Mouse (Mus musculus): ENCODE data around the gene Pnma3. TPM values are rescaled to one million over a fixed set of nuclear protein-coding genes. Genes with fewer than 3 reads are reported as not detected.
"Not testable (repeated sequence)": the region's sequence is repeated elsewhere in the genome, so short reads cannot be mapped to it uniquely, and the experiment has no call there.

Pnma3 gene
- polyA plus RNA-seq, 1 experiment from 2014 or later: 0.15 TPM

GRCm38 (mm10) chrX:73066765-73067312, 2.3 kb downstream of the Pnma3 start:
- H3K27ac ChIP-seq (replicated peaks; ENCODE audit: low read depth, low read length); ATAC-seq (ENCODE audit: insufficient number of reproducible peaks, low FRiP score, low TSS enrichment, low read depth); H3K4me1 ChIP-seq (ENCODE audit: control insufficient read depth, insufficient read depth, low read length); H3K36me3 ChIP-seq (ENCODE audit: control insufficient read depth, insufficient read depth, low read length); DNase-seq (ENCODE audit: low spot score); H3K9me3 ChIP-seq (ENCODE audit: control insufficient read depth, low read length); H3K9ac ChIP-seq (ENCODE audit: low read length); H3K4me3 ChIP-seq (ENCODE audit: low read depth, low read length); H3K4me2 ChIP-seq (ENCODE audit: low read depth, severe bottlenecking); H3K27me3 ChIP-seq (ENCODE audit: control insufficient read depth, insufficient read depth, low read length): not testable (repeated sequence)
- whole genome bisulfite sequencing: no CpG with 5 or more reads among the region's 5 CpGs

- DNase-seq (ENCODE audit: low spot score); H3K27me3 ChIP-seq (ENCODE audit: control insufficient read depth, insufficient read depth, low read length); H3K9me3 ChIP-seq (ENCODE audit: control insufficient read depth, low read length); H3K27ac ChIP-seq (replicated peaks; ENCODE audit: low read depth, low read length); H3K9ac ChIP-seq (ENCODE audit: low read length); H3K36me3 ChIP-seq (ENCODE audit: control insufficient read depth, insufficient read depth, low read length); H3K4me3 ChIP-seq (ENCODE audit: low read depth, low read length); H3K4me2 ChIP-seq (ENCODE audit: low read depth, severe bottlenecking); H3K4me1 ChIP-seq (ENCODE audit: control insufficient read depth, insufficient read depth, low read length); ATAC-seq (ENCODE audit: insufficient number of reproducible peaks, low FRiP score, low TSS enrichment, low read depth): not testable (repeated sequence)
- 83% methylated on average over 17 of the region's 19 CpGs for WGBS
These were observed 17.9 kb downstream of the Pnma3 start, which contains the start of gene Xlr4a for GRCm38 (mm10) chrX:73082267-73083055. Xlr4a (minus strand) TSS chrX:73082478.

DNA sequence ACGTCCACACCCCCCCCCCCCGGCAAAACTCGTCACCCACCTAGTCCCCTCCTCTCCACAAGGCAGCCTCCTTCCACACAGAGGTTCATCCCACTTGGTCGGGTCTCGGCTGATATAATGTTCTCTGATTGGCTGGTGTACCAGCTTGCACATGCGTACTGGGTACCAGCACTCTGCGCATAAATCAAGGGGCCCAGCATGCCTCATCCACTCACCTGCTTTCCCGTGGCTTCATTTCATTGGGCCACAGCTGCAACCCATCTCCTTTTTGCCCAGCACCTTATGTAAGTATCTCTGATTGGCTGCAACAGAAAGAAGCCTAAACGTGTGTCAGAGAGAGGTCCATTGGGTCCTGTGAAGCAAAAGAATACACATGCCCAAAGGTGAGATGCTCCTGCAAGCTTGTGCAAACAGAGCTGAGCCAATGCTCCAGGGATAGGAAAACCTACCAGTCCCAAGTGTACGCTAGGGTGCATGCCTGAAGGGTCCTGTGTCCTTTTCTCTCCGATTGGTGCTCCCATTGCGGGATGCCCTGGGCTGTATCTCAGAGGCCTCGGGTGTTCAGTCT, 32.4 kb downstream of the Pnma3 start, which contains the start of gene Xlr3a:
Xlr3a (minus strand) TSS at position 155 of the 568 bp plus-strand sequence.
- not testable (repeated sequence) for H3K27ac ChIP-seq (replicated peaks; ENCODE audit: low read depth, low read length); H3K4me1 ChIP-seq (ENCODE audit: control insufficient read depth, insufficient read depth, low read length)
- 77% methylated on average over 11 of the region's 13 CpGs for WGBS

DNA sequence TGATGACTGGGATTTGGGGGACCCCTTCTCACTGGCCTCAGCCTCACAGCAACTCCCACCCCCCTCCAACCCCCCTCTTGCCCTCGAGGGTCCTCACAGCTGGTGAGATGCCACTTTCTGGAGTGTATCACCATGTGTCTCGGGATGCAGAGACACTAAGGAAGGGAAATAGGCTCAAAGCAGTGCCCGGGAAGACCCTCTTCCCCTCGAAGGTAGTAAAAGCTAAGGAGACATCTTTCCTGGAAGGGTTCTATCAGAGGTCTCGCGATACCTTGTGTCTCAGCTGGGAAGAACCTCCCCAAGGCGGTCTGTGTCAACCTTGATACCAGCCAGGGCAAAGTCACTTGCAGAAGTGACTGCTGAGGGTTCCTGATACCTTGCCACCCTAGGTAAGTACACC, 52.2 kb downstream of the Pnma3 start, which contains the start of gene Gm14685:
Gm14685 (plus strand) TSS at position 301 of the 400 bp plus-strand sequence.
- H3K9me3 ChIP-seq (ENCODE audit: control insufficient read depth, low read length); H3K4me1 ChIP-seq (ENCODE audit: control insufficient read depth, insufficient read depth, low read length); DNase-seq (ENCODE audit: low spot score); H3K4me2 ChIP-seq (ENCODE audit: low read depth, severe bottlenecking); H3K36me3 ChIP-seq (ENCODE audit: control insufficient read depth, insufficient read depth, low read length); H3K27me3 ChIP-seq (ENCODE audit: control insufficient read depth, insufficient read depth, low read length); H3K9ac ChIP-seq (ENCODE audit: low read length); ATAC-seq (ENCODE audit: insufficient number of reproducible peaks, low FRiP score, low TSS enrichment, low read depth); H3K27ac ChIP-seq (replicated peaks; ENCODE audit: low read depth, low read length); H3K4me3 ChIP-seq (ENCODE audit: low read depth, low read length): not testable (repeated sequence)
- WGBS: no CpG with 5 or more reads among the region's 7 CpGs

More for the DNA sequence above, 32.4 kb downstream of the Pnma3 start, which contains the start of gene Xlr3a:
- not testable (repeated sequence) for H3K4me2 ChIP-seq (ENCODE audit: low read depth, severe bottlenecking); H3K9ac ChIP-seq (ENCODE audit: low read length); H3K4me3 ChIP-seq (ENCODE audit: low read depth, low read length); H3K36me3 ChIP-seq (ENCODE audit: control insufficient read depth, insufficient read depth, low read length); DNase-seq (ENCODE audit: low spot score); H3K27me3 ChIP-seq (ENCODE audit: control insufficient read depth, insufficient read depth, low read length); H3K9me3 ChIP-seq (ENCODE audit: control insufficient read depth, low read length); ATAC-seq (ENCODE audit: insufficient number of reproducible peaks, low FRiP score, low TSS enrichment, low read depth)

Other genes starting within 250 kb of the Pnma3 start
- 0.11 and 0.12 TPM in 2 replicates for gene Gabrq, start 239.6 kb upstream of the Pnma3 start, polyA plus RNA-seq (2014; fragmentation: Nextera tagmentation; extraction: Ambion mirVana)
- 106 and 107 TPM in 2 replicates for gene Cetn2, start 146.4 kb upstream of the Pnma3 start, polyA plus RNA-seq (2014; fragmentation: Nextera tagmentation; extraction: Ambion mirVana)
- 32.9 and 33.9 TPM in 2 replicates for gene Nsdhl, start 146.2 kb upstream of the Pnma3 start, polyA plus RNA-seq (2014; fragmentation: Nextera tagmentation; extraction: Ambion mirVana)
- gene Zfp185, start 77.4 kb upstream of the Pnma3 start, polyA plus RNA-seq (2014; fragmentation: Nextera tagmentation; extraction: Ambion mirVana): 4.7 and 4.8 TPM in 2 replicates
- not detected in 2 replicates for gene Pnma5, start 27.7 kb upstream of the Pnma3 start, polyA plus RNA-seq (2014; fragmentation: Nextera tagmentation; extraction: Ambion mirVana)
- gene Xlr4a, start 17.7 kb downstream of the Pnma3 start, polyA plus RNA-seq (2014; fragmentation: Nextera tagmentation; extraction: Ambion mirVana): 0.43 and 1.5 TPM in 2 replicates
- 3.5 and 3.7 TPM in 2 replicates for gene Xlr3a, start 32.3 kb downstream of the Pnma3 start, polyA plus RNA-seq (2014; fragmentation: Nextera tagmentation; extraction: Ambion mirVana)
- gene Gm14685, start 52.3 kb downstream of the Pnma3 start, polyA plus RNA-seq (2014; fragmentation: Nextera tagmentation; extraction: Ambion mirVana): not detected in 2 replicates
- gene Xlr5b, start 84.0 kb downstream of the Pnma3 start, polyA plus RNA-seq (2014; fragmentation: Nextera tagmentation; extraction: Ambion mirVana): not detected in 2 replicates
- gene DXBay18, start 84.7 kb downstream of the Pnma3 start, polyA plus RNA-seq (2014; fragmentation: Nextera tagmentation; extraction: Ambion mirVana): not detected in 2 replicates
- not detected in 2 replicates for gene Spin2d, start 112.2 kb downstream of the Pnma3 start, polyA plus RNA-seq (2014; fragmentation: Nextera tagmentation; extraction: Ambion mirVana)
- 14.6 and 16.8 TPM in 2 replicates for gene Xlr3b, start 127.4 kb downstream of the Pnma3 start, polyA plus RNA-seq (2014; fragmentation: Nextera tagmentation; extraction: Ambion mirVana)
- 0.51 and 0.91 TPM in 2 replicates for gene Xlr4b, start 149.5 kb downstream of the Pnma3 start, polyA plus RNA-seq (2014; fragmentation: Nextera tagmentation; extraction: Ambion mirVana)
- 7.5 and 9.2 TPM in 2 replicates for gene F8a, start 163.5 kb downstream of the Pnma3 start, polyA plus RNA-seq (2014; fragmentation: Nextera tagmentation; extraction: Ambion mirVana)
- not detected in 2 replicates for gene Xlr4c, start 178.3 kb downstream of the Pnma3 start, polyA plus RNA-seq (2014; fragmentation: Nextera tagmentation; extraction: Ambion mirVana)
- gene Xlr3c, start 200.6 kb downstream of the Pnma3 start, polyA plus RNA-seq (2014; fragmentation: Nextera tagmentation; extraction: Ambion mirVana): 0.12 and 0.17 TPM in 2 replicates
- gene Xlr5a, start 228.2 kb downstream of the Pnma3 start, polyA plus RNA-seq (2014; fragmentation: Nextera tagmentation; extraction: Ambion mirVana): not detected in 2 replicates
- gene Xlr5c, start 228.2 kb downstream of the Pnma3 start, polyA plus RNA-seq (2014; fragmentation: Nextera tagmentation; extraction: Ambion mirVana): not detected in 2 replicates